Mouse (Mus musculus): ENCODE results near the gene Gtpbp4.
"Not testable (repeated sequence)": the region's sequence is repeated elsewhere in the genome, so short reads cannot be mapped to it uniquely, and the experiment has no call there.

Gene Gtpbp4

GRCm38 (mm10) chr13:8972369-8972768 is 23.5 kb downstream of the Gtpbp4 start:
- no peak for DNase-seq (ENCODE audit: low read depth)

- DNase-seq (ENCODE audit: low read depth): no peak
Measured at GRCm38 (mm10) chr13:8967742-8968141, 28.1 kb downstream of the Gtpbp4 start.

- DNase-seq (ENCODE audit: low read depth): no peak
Measured at GRCm38 (mm10) chr13:8965224-8965623, 30.7 kb downstream of the Gtpbp4 start.

- DNase-seq (ENCODE audit: low read depth): not testable (repeated sequence)
Measured at GRCm38 (mm10) chr13:8962266-8962665, 33.6 kb downstream of the Gtpbp4 start.

GRCm38 (mm10) chr13:8961128-8961888 is 34.6 kb downstream of the Gtpbp4 start:
- not testable (repeated sequence) for DNase-seq (ENCODE audit: low read depth)

- DNase-seq (ENCODE audit: low read depth): not testable (repeated sequence)
Measured at GRCm38 (mm10) chr13:8959554-8959953, 36.3 kb downstream of the Gtpbp4 start.

- not testable (repeated sequence) for DNase-seq (ENCODE audit: low read depth)
Measured at GRCm38 (mm10) chr13:8959058-8959457, 36.8 kb downstream of the Gtpbp4 start.

- DNase-seq (ENCODE audit: low read depth): not testable (repeated sequence)
Measured at GRCm38 (mm10) chr13:8956873-8957272, 39.0 kb downstream of the Gtpbp4 start.

GRCm38 (mm10) chr13:8955127-8955526 is 40.8 kb downstream of the Gtpbp4 start:
- DNase-seq (ENCODE audit: low read depth): not testable (repeated sequence)

- DNase-seq (ENCODE audit: low read depth): not testable (repeated sequence)
Measured at GRCm38 (mm10) chr13:8952563-8952962, 43.3 kb downstream of the Gtpbp4 start, which contains the start of gene Idi2. Idi2 (plus strand) TSS chr13:8952863.

GRCm38 (mm10) chr13:8948131-8948530 is 47.8 kb downstream of the Gtpbp4 start, which contains the start of gene Gm9745:
Gm9745 (minus strand) TSS chr13:8948231.
- DNase-seq (ENCODE audit: low read depth): not testable (repeated sequence)

- not testable (repeated sequence) for DNase-seq (ENCODE audit: low read depth)
Measured at GRCm38 (mm10) chr13:8943828-8944227, 52.1 kb downstream of the Gtpbp4 start.

- not testable (repeated sequence) for DNase-seq (ENCODE audit: low read depth)
Measured at GRCm38 (mm10) chr13:8941701-8942100, 54.2 kb downstream of the Gtpbp4 start.

- not testable (repeated sequence) for DNase-seq (ENCODE audit: low read depth)
Measured at GRCm38 (mm10) chr13:8941110-8941509, 54.8 kb downstream of the Gtpbp4 start.

GRCm38 (mm10) chr13:8937611-8938140 is 58.2 kb downstream of the Gtpbp4 start:
- DNase-seq (ENCODE audit: low read depth): not testable (repeated sequence)

- no peak for DNase-seq (ENCODE audit: low read depth)
Measured at GRCm38 (mm10) chr13:8933499-8933898, 62.4 kb downstream of the Gtpbp4 start.
